Mouse (Mus musculus) bone marrow macrophage, adult 2 months (primary cell): ENCODE data around the gene Lnx2.

Source experiments
- CTCF ChIP-seq: IDR thresholded peaks from 2 replicates; pipeline ENCODE4 v1.5.1; 2012; ENCODE audit warnings: low read depth, mild to moderate bottlenecking, low read length, moderate library complexity
- POLR2A ChIP-seq: IDR thresholded peaks from 2 replicates; pipeline ENCODE4 v1.6.1; 2012; ENCODE audit warnings: mild to moderate bottlenecking, low read depth, low read length, borderline replicate concordance

- TF ChIP-seq CTCF (no peak), POLR2A (no peak)
These were observed 41.1 kb downstream of the Lnx2 start for GRCm38 (mm10) chr5:147035301-147035700.
